In the genomic region with DNA sequence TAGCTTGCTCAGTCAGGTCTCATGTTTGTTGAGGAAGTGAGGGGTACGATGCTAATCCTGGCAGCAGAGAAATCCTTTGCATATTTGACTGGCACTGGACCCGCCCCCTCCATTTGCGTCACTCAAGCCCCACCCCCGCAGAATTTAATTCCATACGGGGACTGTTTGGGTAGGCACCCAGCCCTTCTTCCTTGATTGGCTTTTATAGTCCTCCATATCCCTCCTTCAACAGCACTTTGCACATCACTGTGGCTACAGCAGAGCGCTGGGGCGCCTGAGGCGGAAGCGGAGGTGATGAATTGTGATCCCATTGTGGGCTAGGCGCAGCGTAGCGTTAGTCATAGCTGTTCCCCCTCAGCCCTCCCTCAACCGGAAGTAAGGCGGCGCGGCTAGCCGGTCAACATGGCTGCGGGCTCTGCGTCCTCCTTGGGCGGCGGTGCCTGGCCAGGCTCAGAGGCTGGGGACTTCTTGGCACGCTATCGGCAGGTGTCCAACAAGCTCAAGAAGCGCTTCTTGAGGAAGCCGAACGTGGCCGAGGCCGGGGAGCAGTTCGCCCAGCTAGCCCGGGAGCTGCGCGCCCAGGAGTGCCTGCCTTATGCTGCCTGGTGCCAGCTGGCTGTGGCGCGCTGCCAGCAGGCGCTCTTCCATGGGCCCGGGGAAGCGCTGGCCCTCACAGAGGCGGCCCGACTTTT, we compare ENCODE assay signal across 8 mouse cellular contexts. TPM values are rescaled to one million over a fixed set of nuclear protein-coding genes. Genes with fewer than 3 reads are reported as not detected.
DNase-seq lines count a peak whose midpoint lies in the region; ATAC-seq and TF ChIP-seq lines count a peak whose summit lies in the region.

TSS of gene F8a (plus strand) at position 378 of the 692 bp plus-strand sequence.

- peak within 1 kb of the TSS; percentile 69 for H3K9ac ChIP-seq in embryonic facial prominence, embryonic 14.5 days (ENCODE audit: low read depth, low read length)
- H3K9ac ChIP-seq in limb, embryonic 14.5 days (ENCODE audit: low read depth, low read length, severe bottlenecking): peak within 1 kb of the TSS; percentile 66
- peak within 1 kb of the TSS; percentile 79 for H3K9ac ChIP-seq in midbrain, embryonic 16.5 days (ENCODE audit: low read depth, low read length)

- ATAC-seq in embryonic facial prominence, embryonic 14.5 days (ENCODE audit: low read depth): peak; percentile 95
- peak; percentile 94 for ATAC-seq in limb, embryonic 14.5 days (ENCODE audit: low FRiP score, low read depth)
- ATAC-seq in midbrain, embryonic 16.5 days: peak; percentile 98

- peak within 1 kb of the TSS; percentile 75 for H3K4me2 ChIP-seq in embryonic facial prominence, embryonic 14.5 days (ENCODE audit: low read depth, low read length)
- H3K4me2 ChIP-seq in limb, embryonic 14.5 days (replicated peaks; ENCODE audit: low read depth, low read length, severe bottlenecking): peak within 1 kb of the TSS; percentile 75
- H3K4me2 ChIP-seq in midbrain, embryonic 16.5 days (ENCODE audit: low read length): peak within 1 kb of the TSS; percentile 59

- no peaks in the 10 kb centered on the region; the same call in 1 of the 2 replicates for H3K4me1 ChIP-seq in bone marrow, adult 2 months (ENCODE audit: control insufficient read depth, insufficient read depth, low read length)
- H3K4me1 ChIP-seq in embryonic facial prominence, embryonic 14.5 days (ENCODE audit: control insufficient read depth, insufficient read depth, low read length): no peaks in the 10 kb centered on the region
- no peaks in the 10 kb centered on the region for H3K4me1 ChIP-seq in limb, embryonic 14.5 days (ENCODE audit: control insufficient read depth, insufficient read depth, low read length)
- peaks cover 13% of the 10 kb centered on the region; the same call in 1 of the 2 replicates for H3K4me1 ChIP-seq in midbrain, embryonic 16.5 days (ENCODE audit: control insufficient read depth, insufficient read depth, low read length)
- H3K4me1 ChIP-seq in spleen, adult 2 months (ENCODE audit: control insufficient read depth, insufficient read depth, insufficient read length): no peaks in the 10 kb centered on the region

- peaks cover 6% of the 10 kb centered on the region for H3K27me3 ChIP-seq in embryonic facial prominence, embryonic 14.5 days (replicated peaks; ENCODE audit: control insufficient read depth, insufficient read depth, low read length)
- peaks cover 4% of the 10 kb centered on the region; the same call in 1 of the 2 replicates for H3K27me3 ChIP-seq in limb, embryonic 14.5 days (ENCODE audit: control insufficient read depth, insufficient read depth, low read length)
- no peaks in the 10 kb centered on the region for H3K27me3 ChIP-seq in midbrain, embryonic 16.5 days (ENCODE audit: control insufficient read depth, insufficient read depth, low read depth, low read length)
- no peaks in the 10 kb centered on the region for H3K27me3 ChIP-seq in spleen, adult 2 months (ENCODE audit: control insufficient read depth, insufficient read depth, low read length)

- peak; percentile 87 for DNase-seq in A20 (ENCODE audit: low read depth, low spot score)
- peak; percentile 87 for DNase-seq in embryonic facial prominence, embryonic 14.5 days (ENCODE audit: low spot score)
- DNase-seq in heart, adult 8-10 months (ENCODE audit: low spot score): peak; percentile 77
- peak; percentile 85 for DNase-seq in kidney, adult 9 months
- peak; percentile 66 for DNase-seq in limb, embryonic 14.5 days (ENCODE audit: low spot score)
- DNase-seq in spleen, adult 2 months (ENCODE audit: low read depth in 1 of 2, low spot score in 2 of 2): peak; percentile 77

- no peaks in the 10 kb centered on the region for H3K36me3 ChIP-seq in embryonic facial prominence, embryonic 14.5 days (ENCODE audit: control insufficient read depth, insufficient read depth, low read length)
- H3K36me3 ChIP-seq in limb, embryonic 14.5 days (ENCODE audit: control insufficient read depth, insufficient read depth, low read length): no peaks in the 10 kb centered on the region
- no peaks in the 10 kb centered on the region for H3K36me3 ChIP-seq in midbrain, embryonic 16.5 days (ENCODE audit: control insufficient read depth, insufficient read depth, low read length)
- H3K36me3 ChIP-seq in spleen, adult 2 months (ENCODE audit: control insufficient read depth, insufficient read depth, low read length): no peaks in the 10 kb centered on the region

- WGBS in bone marrow, adult 2 months: 15% methylated on average over 39 of the region's 39 CpGs
- WGBS in embryonic facial prominence, embryonic 14.5 days: 24% methylated on average over 23 of the region's 39 CpGs
- 16% methylated on average over 25 of the region's 39 CpGs for WGBS in limb, embryonic 14.5 days
- 13% methylated on average over 28 of the region's 39 CpGs for WGBS in midbrain, embryonic 16.5 days
- WGBS in spleen, adult 2 months: 31% methylated on average over 39 of the region's 39 CpGs

- no peak for TF ChIP-seq CTCF in bone marrow, adult 2 months (IDR thresholded peaks at IDR 0.05; ENCODE audit: control insufficient read depth, insufficient read depth, low read length)
- TF ChIP-seq CTCF in spleen, adult 2 months (IDR thresholded peaks at IDR 0.05; ENCODE audit: extremely low read depth, insufficient read depth, insufficient read length, insufficient replicate concordance): no peak

- peak; percentile 72; the same call in 1 of the 2 replicates for TF ChIP-seq POLR2A in bone marrow, adult 2 months (IDR thresholded peaks at IDR 0.05; ENCODE audit: borderline replicate concordance, control insufficient read depth, low read depth, low read length)
- TF ChIP-seq POLR2A in limb, embryonic 14.5 days (IDR thresholded peaks at IDR 0.05; ENCODE audit: borderline replicate concordance, extremely low read depth, insufficient read depth, insufficient read length): peak; percentile 53; the same call in 1 of the 2 replicates
- peak; percentile 78 for TF ChIP-seq POLR2A in spleen, adult 2 months (IDR thresholded peaks at IDR 0.05; ENCODE audit: low read depth, low read length)

- H3K4me3 ChIP-seq in bone marrow, adult 2 months (replicated peaks; ENCODE audit: control insufficient read depth, low read depth, low read length): peak within 1 kb of the TSS; percentile 94
- peak within 1 kb of the TSS; percentile 58 for H3K4me3 ChIP-seq in embryonic facial prominence, embryonic 14.5 days (ENCODE audit: low read depth, low read length)
- H3K4me3 ChIP-seq in limb, embryonic 14.5 days (replicated peaks; ENCODE audit: low read length): peak within 1 kb of the TSS; percentile 56
- H3K4me3 ChIP-seq in midbrain, embryonic 16.5 days (ENCODE audit: low read depth, low read length): peak within 1 kb of the TSS; percentile 66
- peak within 1 kb of the TSS; percentile 64 for H3K4me3 ChIP-seq in spleen, adult 2 months (ENCODE audit: extremely low read depth, insufficient read depth, insufficient read length)

- H3K9me3 ChIP-seq in embryonic facial prominence, embryonic 14.5 days (ENCODE audit: control insufficient read depth, low read length): no peaks in the 10 kb centered on the region
- no peaks in the 10 kb centered on the region for H3K9me3 ChIP-seq in limb, embryonic 14.5 days (ENCODE audit: control insufficient read depth, low read length)
- no peaks in the 10 kb centered on the region for H3K9me3 ChIP-seq in midbrain, embryonic 16.5 days (replicated peaks; ENCODE audit: control insufficient read depth, low read length, poor library complexity, severe bottlenecking)

- peak within 1 kb of the TSS; percentile 90 for H3K27ac ChIP-seq in bone marrow, adult 2 months (ENCODE audit: control insufficient read depth, insufficient read depth, low read depth, low read length, poor library complexity)
- H3K27ac ChIP-seq in embryonic facial prominence, embryonic 14.5 days (replicated peaks; ENCODE audit: low read depth, low read length): peak within 1 kb of the TSS; percentile 88
- H3K27ac ChIP-seq in limb, embryonic 14.5 days (replicated peaks; ENCODE audit: low read depth, low read length): peak within 1 kb of the TSS; percentile 73
- H3K27ac ChIP-seq in midbrain, embryonic 16.5 days (ENCODE audit: low read length): peak within 1 kb of the TSS; percentile 93
- H3K27ac ChIP-seq in spleen, adult 2 months (ENCODE audit: insufficient read depth, low read length): peak within 1 kb of the TSS; percentile 92

RNA-seq across cellular contexts. Expression of gene F8a, which starts in this region (rescaled TPM):
- 1.4 and 2.0 TPM in 2 replicates for polyA plus RNA-seq in bone marrow, adult 2 months (2011; ENCODE audit: insufficient read depth, insufficient read length, low replicate concordance, missing spikeins)
- 10.6 and 11.1 TPM in 2 replicates for polyA plus RNA-seq in embryonic facial prominence, embryonic 14.5 days (2014; fragmentation: Nextera tagmentation; extraction: Ambion mirVana)
- total RNA-seq in heart, adult 8-10 months (2022): 1 to 10 TPM; 6.9 to 7.6 (median 7.3) TPM
- polyA plus RNA-seq in limb, embryonic 14.5 days (2012; rRNA removed): 6.9 and 10.1 TPM in 2 replicates
- 11.9 and 12.3 TPM in 2 replicates for polyA plus RNA-seq in limb, embryonic 14.5 days (2014; fragmentation: Nextera tagmentation; extraction: Ambion mirVana)
- 35.1 and 37.5 TPM in 2 replicates for polyA plus RNA-seq in midbrain, embryonic 16.5 days (2015; fragmentation: Nextera tagmentation; extraction: Ambion mirVana)
- polyA plus RNA-seq in spleen, adult 2 months (2012; rRNA removed): 9.9 and 16.7 TPM in 2 replicates

Comparison
In these comparisons a context has a peak if more than half of its experiments do, and no peak if none do; other contexts are left out.
1. Peak in every context shown above with its lines: DNase-seq, ATAC-seq, H3K4me3 ChIP-seq and H3K27ac ChIP-seq.